Mouse (Mus musculus): ENCODE data around the gene Rab38.

Rab38 gene

DNA sequence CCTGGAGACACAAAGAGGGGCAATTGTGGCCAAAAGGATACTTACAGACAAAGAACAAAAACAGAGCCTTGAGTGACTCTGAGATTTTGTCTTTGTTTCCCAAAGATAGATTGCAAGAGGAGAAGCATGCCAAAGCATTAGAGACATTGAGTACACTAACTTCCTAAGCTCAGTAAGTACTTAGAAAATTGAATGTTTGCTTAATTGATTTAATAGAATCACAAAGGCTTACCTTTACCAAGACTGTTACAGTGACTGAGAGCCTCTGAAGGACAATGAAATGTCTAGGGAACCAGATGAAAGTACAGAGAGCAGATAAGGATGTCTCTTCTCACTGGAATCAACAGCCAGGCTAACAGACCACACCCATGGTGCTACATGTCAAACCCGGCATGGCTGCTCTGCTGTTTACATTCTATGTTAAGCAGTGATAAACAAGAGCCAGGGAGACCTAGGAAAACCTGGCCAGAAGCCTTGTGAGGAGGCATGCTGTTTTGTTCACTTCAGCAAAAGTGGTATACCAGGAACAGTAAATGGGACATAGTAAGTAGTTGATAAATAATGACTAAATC lies 97.1 kb downstream of the Rab38 start:
- DNase-seq (ENCODE audit: low spot score) = no peak

DNA sequence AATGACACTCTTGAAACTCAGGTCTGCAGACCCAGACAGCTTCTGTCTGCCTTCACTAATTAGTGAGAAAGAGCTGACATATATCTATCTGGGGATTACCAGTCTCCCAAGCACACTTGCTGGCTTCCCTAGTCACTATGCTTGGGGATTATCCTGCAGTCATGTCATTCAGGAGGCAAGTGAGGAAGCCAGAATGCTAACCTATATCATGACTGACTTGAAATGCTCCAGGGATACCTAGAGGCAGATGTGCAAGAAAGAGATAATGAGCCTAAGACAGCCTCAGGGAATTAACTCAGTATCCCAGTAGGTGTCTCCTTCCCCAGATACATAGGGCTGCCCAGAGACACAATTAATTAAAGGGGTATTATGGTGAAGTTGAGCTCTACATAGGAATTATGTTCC lies 106.1 kb downstream of the Rab38 start:
- DNase-seq (ENCODE audit: low spot score) = no peak

- DNase-seq (ENCODE audit: low spot score) = no peak
Observed at GRCm38 (mm10) chr7:88536743-88537142, 106.7 kb downstream of the Rab38 start.
